Mouse (Mus musculus): ENCODE measurements around the gene Epha3.

- TF ChIP-seq GATA1 (IDR thresholded peaks at IDR 0.05; ENCODE audit: borderline replicate concordance, low read length) (no peak), FLI1 (IDR thresholded peaks at IDR 0.05; ENCODE audit: low read length) (no peak)
Observed at GRCm38 (mm10) chr16:63863913-63864330, at the start of gene Epha3.
